Mouse (Mus musculus) c-Kit-negative CD71-positive TER-119-positive erythroid progenitor cells, embryonic 14.5 days (primary cell): ENCODE results near the gene Elf2.
"Not testable (repeated sequence)": the region's sequence is repeated elsewhere in the genome, so short reads cannot be mapped to it uniquely, and the experiment has no call there.

Experiments used
- DNase-seq: peaks from one replicate; pipeline ENCODE4 v3.0.0-alpha.2; 2013; ENCODE audit warnings: low read depth, low spot score

Gene Elf2

GRCm38 (mm10) chr3:51218385-51218784, 122.1 kb downstream of the Elf2 start:
- DNase-seq: not testable (repeated sequence)

DNA sequence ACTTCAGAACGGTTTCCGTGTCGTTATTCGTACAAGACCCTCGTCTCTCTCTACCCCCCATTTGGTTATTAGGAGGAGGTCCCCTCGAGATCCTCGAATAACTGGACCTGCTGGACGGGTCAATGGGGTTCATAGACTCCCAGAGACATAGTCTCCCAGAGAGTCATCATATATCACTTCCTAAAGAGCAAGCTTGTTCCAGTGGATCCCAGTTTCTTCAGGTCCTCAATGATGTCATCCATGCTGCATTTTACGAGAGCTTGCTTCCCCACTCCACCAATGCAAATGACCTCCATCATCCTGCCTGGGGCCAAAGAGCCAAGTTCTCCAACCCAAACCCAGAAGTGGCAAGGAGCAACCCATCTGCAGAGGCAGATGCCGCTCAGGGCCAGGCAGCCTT, 124.1 kb downstream of the Elf2 start:
- DNase-seq: not testable (repeated sequence)

DNA sequence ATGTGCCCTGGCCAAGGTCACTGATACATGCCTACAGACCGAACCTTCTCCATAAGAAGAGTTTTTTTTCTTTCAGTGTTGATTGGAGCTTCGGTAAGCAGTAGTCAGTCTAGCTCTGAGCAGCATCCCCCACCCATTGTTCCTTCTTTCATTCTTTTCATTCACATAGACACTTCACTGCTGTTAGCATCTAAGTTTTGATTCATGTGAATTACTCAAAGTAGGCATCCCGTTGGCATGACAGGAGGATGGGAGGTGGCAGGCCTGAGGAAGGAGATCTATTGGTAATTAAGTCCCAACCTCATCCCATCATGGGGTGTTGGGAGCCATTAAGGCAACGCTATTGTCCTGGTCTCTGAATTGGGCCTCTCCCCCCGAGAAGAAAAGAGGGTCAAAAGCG, 124.8 kb downstream of the Elf2 start:
- no peak for DNase-seq

DNA sequence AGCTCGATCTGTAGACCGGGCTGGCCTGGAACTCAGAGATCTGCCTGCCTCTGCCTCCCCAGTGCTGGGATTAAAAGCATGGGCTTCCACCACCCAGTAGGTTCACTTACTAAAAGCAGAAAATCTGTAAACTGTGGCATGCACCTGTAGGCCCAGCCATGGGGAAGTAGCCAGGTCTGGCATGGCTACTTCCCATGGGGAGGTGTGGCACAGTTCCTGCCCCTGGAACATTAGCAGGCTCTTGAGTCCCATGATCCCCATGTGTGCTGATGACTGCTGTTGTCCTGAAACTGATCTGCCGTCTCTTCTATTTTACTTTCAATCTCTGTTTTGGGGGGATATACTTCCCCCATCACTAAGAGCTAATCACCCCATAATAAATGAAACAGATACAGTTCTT, 127.4 kb downstream of the Elf2 start:
- DNase-seq: no peak

GRCm38 (mm10) chr3:51210485-51210884, 130.0 kb downstream of the Elf2 start:
- no peak for DNase-seq

- DNase-seq: no peak
Observed at GRCm38 (mm10) chr3:51209503-51210314, 130.8 kb downstream of the Elf2 start.

GRCm38 (mm10) chr3:51208633-51209032, 131.8 kb downstream of the Elf2 start:
- DNase-seq: no peak

GRCm38 (mm10) chr3:51206521-51206920, 133.9 kb downstream of the Elf2 start:
- DNase-seq: no peak

- no peak for DNase-seq
Observed at GRCm38 (mm10) chr3:51204897-51205296, 135.6 kb downstream of the Elf2 start.

DNA sequence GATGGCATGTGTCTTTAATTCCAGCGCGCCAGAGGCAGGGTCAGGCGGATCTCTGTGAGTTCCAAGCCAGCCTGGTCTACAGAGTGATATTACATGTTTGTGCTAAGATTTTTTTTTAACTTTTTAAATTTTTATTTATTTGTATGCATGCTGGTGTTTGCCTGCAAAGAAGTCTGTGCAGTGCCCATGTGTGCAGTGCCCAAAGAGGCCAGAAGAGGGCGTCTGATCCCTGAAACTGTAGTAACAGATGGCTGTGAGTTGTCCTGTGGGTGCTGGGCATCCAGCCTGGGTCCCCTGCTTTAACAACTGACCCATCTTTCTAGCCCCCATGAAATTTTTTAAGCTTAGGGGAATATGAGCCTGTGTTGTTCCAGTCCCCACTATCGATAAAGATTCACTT, 136.0 kb downstream of the Elf2 start:
- no peak for DNase-seq

DNA sequence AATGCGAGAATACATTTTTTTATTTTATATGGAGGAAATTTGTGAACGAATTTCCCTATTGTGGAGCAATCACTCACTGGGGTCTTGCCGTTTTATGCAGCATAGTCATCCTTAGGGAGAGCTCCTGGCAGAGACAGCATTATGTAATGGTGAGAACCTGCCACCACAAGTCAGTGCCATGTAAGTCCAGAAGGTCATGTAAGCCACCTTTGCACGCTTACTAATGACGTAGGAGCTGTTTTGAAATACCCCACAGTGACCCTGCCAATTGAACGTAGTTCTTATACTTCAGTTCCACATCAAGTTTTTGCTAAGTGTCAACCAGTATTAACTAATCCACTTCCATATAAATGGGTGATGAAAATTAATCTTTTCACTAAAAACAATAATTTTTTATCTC, 136.6 kb downstream of the Elf2 start:
- DNase-seq: no peak
